Mouse (Mus musculus) kidney, embryonic 14.5 days (tissue): ENCODE data around the gene Arl3. TPM values are rescaled to one million over a fixed set of nuclear protein-coding genes. Genes with fewer than 3 reads are reported as not detected.

Source experiments
- ATAC-seq: fragments of 200-750 bp; cut with Nextera tagmentation; 2 replicates; pipeline ENCODE4 v1.8.0; 2017; ENCODE audit warnings: moderate number of reproducible peaks, mild to moderate bottlenecking, moderate TSS enrichment, moderate library complexity; ENCODE audit not compliant: low FRiP score, low TSS enrichment
- H3K27ac ChIP-seq: fragments of 300-500 bp; sonication (generic); 2 replicates; pipeline ENCODE4 v1.5.1; 2014; ENCODE audit warnings: low read depth, mild to moderate bottlenecking, low read length, moderate library complexity, mixed read lengths
- H3K27me3 ChIP-seq: fragments of 300-500 bp; sonication (generic); 2 replicates; pipeline ENCODE4 v1.6.1; 2014; ENCODE audit warnings: mild to moderate bottlenecking, low read length; ENCODE audit not compliant: control insufficient read depth, insufficient read depth
- H3K36me3 ChIP-seq: fragments of 300-500 bp; sonication (generic); 2 replicates; pipeline ENCODE4 v1.6.1; 2014; ENCODE audit warnings: low read length, mixed read lengths; ENCODE audit not compliant: control insufficient read depth, insufficient read depth
- H3K4me1 ChIP-seq: fragments of 300-500 bp; sonication (generic); 2 replicates; pipeline ENCODE4 v1.6.1; 2014; ENCODE audit warnings: low read length, mixed read lengths; ENCODE audit not compliant: control insufficient read depth, insufficient read depth
- H3K4me2 ChIP-seq: fragments of 300-500 bp; sonication (generic); replicated peaks from 2 replicates; pipeline ENCODE4 v1.6.1; 2014; ENCODE audit warnings: low read depth, mild to moderate bottlenecking, low read length
- H3K4me3 ChIP-seq: fragments of 300-500 bp; sonication (generic); 2 replicates; pipeline ENCODE4 v1.5.1; 2014; ENCODE audit warnings: mild to moderate bottlenecking, low read length
- H3K9ac ChIP-seq: fragments of 300-500 bp; sonication (generic); 2 replicates; pipeline ENCODE4 v1.6.1; 2014; ENCODE audit warnings: low read depth, mild to moderate bottlenecking, low read length, moderate library complexity
- H3K9me3 ChIP-seq: fragments of 300-500 bp; sonication (generic); 2 replicates; pipeline ENCODE4 v1.6.1; 2016; ENCODE audit warnings: low read length; ENCODE audit not compliant: control insufficient read depth
- WGBS: fragments of 180-500 bp; shearing (Covaris S2); extraction: QIAGEN DNeasy Blood & Tissue Kit; methylation state at CpG from one replicate; pipeline ENCODE4 v1.1.7; 2014; 5-methylcytosine and 5-hydroxymethylcytosine counted together
- polyA plus RNA-seq: library from polyadenylated mRNA; unstranded; fragments of >200 nt; fragmentation: Nextera tagmentation; extraction: Ambion mirVana; gene quantifications from 2 replicates; pipeline ENCODE4 v1.2.1, GENCODE M21; 2014

Gene Arl3
- polyA plus RNA-seq, 1 experiment from 2014 or later = 98.3 TPM

DNA sequence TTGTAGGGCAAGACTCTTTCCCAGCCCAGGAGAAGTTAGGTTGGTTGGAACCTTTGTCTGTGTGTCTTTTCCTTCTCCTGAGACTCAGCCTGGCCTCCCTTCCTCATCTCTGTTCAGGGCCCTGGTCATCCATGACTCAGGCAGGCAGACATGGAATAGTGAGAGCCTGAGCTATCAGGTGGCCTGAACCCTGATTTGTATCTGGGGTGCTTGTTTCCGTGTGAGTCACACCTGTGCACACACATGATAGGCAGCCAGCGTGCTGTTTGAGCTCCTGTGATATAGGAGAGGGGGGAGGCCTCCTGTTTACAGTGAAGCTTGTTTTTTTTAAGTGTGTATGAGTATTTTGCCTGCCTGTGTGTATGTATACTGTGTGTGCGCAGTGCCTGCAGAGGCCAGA, 63.8 kb downstream of the Arl3 start:
- Histone ChIP-seq H3K9me3 (no peaks in the 10 kb centered on the region), H3K4me3 (no peak overlapping the region), H3K9ac (no peak overlapping the region; the same call in 1 of the 2 replicates), H3K27ac (0 out of 2 replicates have a peak overlapping the region, but pooled peaks have one; percentile 33), H3K36me3 (peaks cover 72% of the 10 kb centered on the region), H3K27me3 (no peaks in the 10 kb centered on the region), H3K4me2 (no peak overlapping the region), H3K4me1 (peaks cover 57% of the 10 kb centered on the region)
- no peak for ATAC-seq
- WGBS = 57% methylated on average over 3 of the region's 3 CpGs

DNA sequence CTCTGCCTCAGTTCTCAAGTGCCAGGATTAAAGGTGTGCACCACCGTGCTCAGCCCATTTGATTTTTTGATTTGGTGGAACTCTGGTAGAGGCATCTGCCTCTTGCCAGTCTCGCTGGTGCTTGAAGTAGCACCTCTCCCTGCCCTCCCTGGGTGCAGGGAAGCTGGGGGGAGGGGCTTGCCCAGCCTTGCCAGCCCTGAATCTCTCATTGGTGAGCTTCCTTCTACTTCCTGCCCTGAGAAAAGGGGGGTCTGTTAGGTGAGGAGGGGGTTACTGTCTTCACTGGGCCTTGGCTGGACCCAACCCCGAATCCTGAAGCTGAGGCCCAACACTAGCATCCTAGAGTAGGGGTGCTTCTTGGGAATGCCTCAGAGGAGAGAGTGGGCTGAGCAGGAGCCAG, 64.3 kb downstream of the Arl3 start:
- H3K27me3 ChIP-seq = no peaks in the 10 kb centered on the region
- WGBS = 17% methylated on average over 3 of the region's 3 CpGs
- H3K4me2 ChIP-seq = no peak overlapping the region
- H3K9me3 ChIP-seq = no peaks in the 10 kb centered on the region
- H3K9ac ChIP-seq = peak overlapping the region; percentile 0; the same call in 1 of the 2 replicates
- H3K4me3 ChIP-seq = no peak overlapping the region
- H3K36me3 ChIP-seq = peaks cover 67% of the 10 kb centered on the region
- no peak overlapping the region for H3K27ac ChIP-seq
- no peak for ATAC-seq
- H3K4me1 ChIP-seq = peaks cover 57% of the 10 kb centered on the region

DNA sequence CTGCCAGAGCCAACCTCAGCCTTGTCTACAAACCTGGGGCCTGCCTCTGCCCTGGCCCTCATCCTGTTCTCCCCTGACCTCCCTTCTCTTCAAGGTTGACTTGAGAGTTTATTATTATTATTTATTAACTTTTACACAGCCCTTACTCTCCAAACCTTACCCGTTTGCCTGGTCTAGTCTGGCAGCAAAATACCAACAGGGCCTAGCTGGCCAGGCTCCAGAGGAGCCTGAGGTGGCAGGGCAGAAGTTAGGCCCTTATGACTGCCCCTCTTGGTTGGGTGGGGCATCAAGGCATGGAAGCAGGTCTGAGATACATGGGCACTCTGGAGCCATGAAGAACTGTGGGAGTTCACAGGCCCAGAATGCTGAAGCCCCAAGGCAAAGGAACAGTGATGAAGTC, 65.2 kb downstream of the Arl3 start:
- 0 out of 2 replicates have a peak overlapping the region, but pooled peaks have one; percentile 32 for H3K9ac ChIP-seq

DNA sequence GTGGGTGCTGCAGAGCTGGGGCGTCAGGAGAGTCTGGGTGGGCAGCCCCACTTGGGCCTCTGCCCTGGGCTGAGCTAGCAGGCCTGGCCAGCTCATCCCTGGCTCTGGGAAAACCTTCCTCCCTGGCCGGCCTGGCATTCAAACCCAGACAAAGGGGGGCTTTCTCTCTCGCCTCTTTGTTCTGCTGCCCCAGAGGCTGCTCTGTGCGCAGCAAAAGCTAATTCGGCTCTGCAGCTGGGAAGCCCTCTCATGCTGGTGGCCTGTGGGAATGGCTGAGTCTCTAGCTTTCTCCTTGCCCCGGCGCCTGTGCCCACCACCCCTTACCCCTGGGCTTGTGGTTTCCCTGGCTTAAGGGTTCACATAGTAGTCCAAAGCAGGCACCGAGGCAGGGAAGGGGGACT, 65.8 kb downstream of the Arl3 start:
- no peaks in the 10 kb centered on the region for H3K27me3 ChIP-seq
- H3K9ac ChIP-seq = peak overlapping the region; percentile 32; the same call in 1 of the 2 replicates
- H3K27ac ChIP-seq = peak overlapping the region; percentile 62; the same call in 1 of the 2 replicates
- 68% methylated on average over 8 of the region's 8 CpGs for WGBS
- peaks cover 53% of the 10 kb centered on the region for H3K36me3 ChIP-seq
- H3K4me3 ChIP-seq = peak overlapping the region; percentile 7; the same call in 1 of the 2 replicates
- 0 out of 2 replicates have a peak overlapping the region, but pooled peaks have one; percentile 8 for H3K4me2 ChIP-seq
- H3K4me1 ChIP-seq = peaks cover 57% of the 10 kb centered on the region
- ATAC-seq = no peak
- no peaks in the 10 kb centered on the region for H3K9me3 ChIP-seq

More for the DNA sequence above, 65.2 kb downstream of the Arl3 start:
- no peak for ATAC-seq
- Histone ChIP-seq H3K4me2 (peak overlapping the region; percentile 12), H3K9me3 (no peaks in the 10 kb centered on the region), H3K36me3 (peaks cover 59% of the 10 kb centered on the region), H3K4me1 (peaks cover 57% of the 10 kb centered on the region), H3K27ac (peak overlapping the region; percentile 21; the same call in 1 of the 2 replicates), H3K4me3 (no peak overlapping the region), H3K27me3 (no peaks in the 10 kb centered on the region)
- 41% methylated on average over 1 of the region's 1 CpGs for WGBS

DNA sequence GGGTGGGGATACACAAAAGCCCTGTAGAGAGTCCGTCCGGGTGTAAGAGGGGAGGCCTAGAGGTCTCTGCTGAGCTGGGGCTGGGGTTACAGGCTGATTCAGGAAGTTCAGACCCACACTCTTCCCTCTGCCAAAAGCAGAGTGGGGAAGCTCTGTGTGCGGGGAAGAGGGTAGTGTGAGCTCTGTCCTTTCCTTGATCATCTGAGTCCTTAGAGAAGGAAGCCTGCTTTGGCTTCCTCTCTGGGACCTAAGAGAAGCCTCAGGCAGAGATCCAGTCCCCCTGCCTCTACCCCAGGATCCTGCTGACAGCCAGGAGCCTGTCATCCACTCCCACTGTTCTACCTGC, 66.7 kb downstream of the Arl3 start:
- H3K9ac ChIP-seq = 0 out of 2 replicates have a peak overlapping the region, but pooled peaks have one; percentile 99
- WGBS = 44% methylated on average over 3 of the region's 3 CpGs
- H3K27ac ChIP-seq = no peak overlapping the region
- peak overlapping the region; percentile 98; the same call in 1 of the 2 replicates for H3K4me3 ChIP-seq
- ATAC-seq = no peak
- peak overlapping the region; percentile 90; the same call in 1 of the 2 replicates for H3K4me2 ChIP-seq
- H3K4me1 ChIP-seq = peaks cover 57% of the 10 kb centered on the region
- no peaks in the 10 kb centered on the region for H3K27me3 ChIP-seq
- H3K9me3 ChIP-seq = no peaks in the 10 kb centered on the region
- H3K36me3 ChIP-seq = peaks cover 44% of the 10 kb centered on the region

DNA sequence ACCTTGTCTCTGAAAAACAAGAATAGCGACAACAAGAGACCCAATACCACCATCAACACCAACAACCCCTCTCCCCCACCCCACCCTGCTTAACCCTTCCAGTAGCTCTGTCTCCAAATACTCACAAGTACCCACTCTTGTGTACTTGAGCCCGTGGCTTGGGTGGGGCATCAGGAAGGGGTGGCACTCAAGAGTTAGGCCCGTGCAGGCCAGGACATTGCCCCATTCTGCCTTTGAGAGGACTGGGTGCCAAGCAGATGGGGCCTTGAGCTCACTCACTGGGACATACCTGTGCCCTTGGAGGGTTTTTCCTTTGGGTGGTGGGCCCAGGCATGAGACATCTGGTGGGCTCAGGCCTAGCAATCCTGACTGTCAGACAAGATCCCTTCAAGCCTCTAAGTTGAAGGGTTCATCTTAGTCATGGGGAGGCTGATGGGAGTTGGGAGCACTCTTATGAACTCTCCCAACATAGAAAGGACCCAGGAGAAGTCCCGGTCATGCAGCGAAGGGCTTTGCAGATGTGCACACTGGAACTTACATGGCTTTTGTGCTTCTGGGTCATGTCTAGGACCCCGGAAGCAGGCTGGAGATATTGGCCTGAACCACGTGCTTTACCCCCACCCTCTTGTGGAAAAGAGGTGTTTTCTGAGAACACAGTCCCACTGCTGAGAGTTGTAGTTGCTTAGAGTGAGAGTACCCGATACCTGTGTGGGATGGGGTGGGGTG, 67.2 kb downstream of the Arl3 start:
- peak overlapping the region; percentile 99; the same call in 1 of the 2 replicates for H3K9ac ChIP-seq
- no peak overlapping the region for H3K27ac ChIP-seq
- H3K4me2 ChIP-seq = peak overlapping the region; percentile 90

DNA sequence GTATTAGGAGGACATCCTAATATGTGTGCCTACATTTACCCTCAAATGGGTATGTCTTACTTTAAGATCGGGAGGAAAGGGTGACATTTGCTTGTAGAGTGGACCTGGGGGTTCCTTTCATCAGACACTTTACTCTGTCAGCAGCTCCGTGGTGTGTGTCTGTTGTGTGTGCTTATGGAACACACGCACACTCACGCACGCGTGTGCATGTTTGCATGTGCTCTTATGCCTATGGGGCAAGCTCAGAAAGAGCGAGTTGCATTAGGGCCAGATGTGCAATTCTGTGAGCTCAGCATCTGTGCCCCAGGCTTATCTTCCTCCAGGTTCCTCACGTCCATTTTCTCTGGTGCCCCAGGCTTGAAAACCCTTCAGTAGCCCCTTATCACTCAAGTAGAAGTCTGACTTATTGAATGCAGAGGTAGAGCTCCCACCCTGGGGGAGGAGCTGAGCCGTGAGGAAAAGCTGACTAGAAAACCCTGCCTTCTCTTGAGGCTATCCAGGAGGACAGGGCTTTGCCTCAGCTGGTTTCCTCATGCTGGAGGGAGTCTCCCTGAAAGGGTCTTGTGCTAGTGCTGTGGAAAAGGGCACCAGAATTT, 68.1 kb downstream of the Arl3 start:
- 61% methylated on average over 9 of the region's 9 CpGs for WGBS
- H3K36me3 ChIP-seq = peaks cover 32% of the 10 kb centered on the region

More for the DNA sequence above, 67.2 kb downstream of the Arl3 start:
- Histone ChIP-seq H3K9me3 (no peaks in the 10 kb centered on the region), H3K27me3 (no peaks in the 10 kb centered on the region), H3K4me1 (peaks cover 57% of the 10 kb centered on the region), H3K4me3 (peak overlapping the region; percentile 98; the same call in 1 of the 2 replicates), H3K36me3 (peaks cover 41% of the 10 kb centered on the region)
- WGBS = 74% methylated on average over 8 of the region's 8 CpGs
- ATAC-seq = no peak

DNA sequence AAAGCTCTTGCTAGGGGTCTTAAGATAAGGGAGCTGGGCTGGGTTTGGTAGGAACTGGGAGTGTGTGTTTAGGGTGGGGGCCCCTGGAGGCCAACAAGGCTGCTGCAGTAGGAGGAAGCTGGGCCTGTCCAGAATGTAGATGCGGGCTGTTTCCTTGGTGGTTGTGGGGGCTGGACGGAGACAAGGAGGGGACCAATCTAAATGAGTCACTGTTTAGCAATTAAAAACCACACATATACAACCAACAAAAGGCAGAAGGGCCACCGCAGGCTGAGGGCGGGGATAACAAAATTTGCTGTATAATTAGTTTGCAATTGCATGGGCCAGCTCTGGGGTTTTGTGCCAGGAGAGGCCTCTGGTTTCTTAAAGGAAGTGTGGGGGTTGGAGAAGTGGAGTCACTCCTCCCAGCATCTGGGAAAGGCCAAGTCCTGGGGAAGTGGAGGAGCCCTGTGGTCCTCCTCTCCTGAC, 68.9 kb downstream of the Arl3 start:
- ATAC-seq = no peak
- Histone ChIP-seq H3K27ac (peak overlapping the region; percentile 100), H3K27me3 (no peaks in the 10 kb centered on the region), H3K4me1 (peaks cover 45% of the 10 kb centered on the region), H3K9me3 (no peaks in the 10 kb centered on the region), H3K9ac (peak overlapping the region; percentile 99), H3K4me3 (peak overlapping the region; percentile 98), H3K36me3 (peaks cover 29% of the 10 kb centered on the region), H3K4me2 (peak overlapping the region; percentile 90)
- WGBS = 4% methylated on average over 4 of the region's 4 CpGs

More for the DNA sequence above, 68.1 kb downstream of the Arl3 start:
- no peaks in the 10 kb centered on the region for H3K27me3 ChIP-seq
- H3K4me2 ChIP-seq = peak overlapping the region; percentile 90
- H3K27ac ChIP-seq = peak overlapping the region; percentile 100; the same call in 1 of the 2 replicates
- no peaks in the 10 kb centered on the region for H3K9me3 ChIP-seq
- peak overlapping the region; percentile 98 for H3K4me3 ChIP-seq
- no peak for ATAC-seq
- peaks cover 53% of the 10 kb centered on the region for H3K4me1 ChIP-seq
- H3K9ac ChIP-seq = peak overlapping the region; percentile 99; the same call in 1 of the 2 replicates
